Mouse (Mus musculus): ENCODE measurements around the gene Nop9. TPM values are rescaled to one million over a fixed set of nuclear protein-coding genes. Genes with fewer than 3 reads are reported as not detected.
A peak's percentile ranks its signal among the peaks of the same experiment; 100 is the strongest.

Nop9 gene
- total and polyA plus RNA-seq, 3 experiments = 38.5 to 92.1 (median 89.1) TPM

GRCm38 (mm10) chr14:55779656-55780055 is 34.2 kb downstream of the Nop9 start:
- TF ChIP-seq NRF1 (IDR thresholded peaks at IDR 0.05; ENCODE audit: low read depth, low read length) (no peak), MXI1 (IDR thresholded peaks at IDR 0.05; ENCODE audit: low read depth, low read length) (no peak), JUN (IDR thresholded peaks at IDR 0.05; ENCODE audit: insufficient read depth, low read depth, low read length) (no peak), RCOR1 (conservative IDR thresholded peaks at IDR 0.05; ENCODE audit: low read depth, low read length) (no peak), GABPA (IDR thresholded peaks at IDR 0.05; ENCODE audit: insufficient replicate concordance, low read depth, low read length) (no peak), KAT2A (IDR thresholded peaks at IDR 0.05; ENCODE audit: insufficient replicate concordance, low read length) (no peak), JUND (conservative IDR thresholded peaks at IDR 0.05; ENCODE audit: low read depth, low read length) (no peak), MAX (IDR thresholded peaks at IDR 0.05; ENCODE audit: low read length) (no peak), ZKSCAN1 (IDR thresholded peaks at IDR 0.05; ENCODE audit: borderline replicate concordance, low read depth, low read length) (no peak), EP300 (IDR thresholded peaks at IDR 0.05; ENCODE audit: low read length) (no peak), MAZ (IDR thresholded peaks at IDR 0.05; ENCODE audit: low read depth, low read length) (no peak)

GRCm38 (mm10) chr14:55780736-55781135 is 35.2 kb downstream of the Nop9 start:
- in situ Hi-C loops (cut with MboI; ENCODE audit: low pct_ligation_motif_present, low pct_unique_long_range_greater_than_20kb, low sequenced_read_pairs) (no loop called here), dilution Hi-C loops (cut with MboI; ENCODE audit: extremely low pct_ligation_motif_present, extremely low pct_unique_long_range_greater_than_20kb, low sequenced_read_pairs) (no loop called here)
- no peak for DNase-seq (ENCODE audit: extremely low read depth)

More at GRCm38 (mm10) chr14:55779656-55780055, 34.2 kb downstream of the Nop9 start:
- H3K4me2 ChIP-seq (ENCODE audit: insufficient read depth, low read depth, poor library complexity, severe bottlenecking) = no peak overlapping the region
- H3K4me3 ChIP-seq (replicated peaks in 1 of 3; ENCODE audit: low read depth in 2 of 3, low read length in 2 of 3, poor library complexity in 1 of 3) = no peak overlapping the region
- H3K36me3 ChIP-seq (replicated peaks in 1 of 2; ENCODE audit: control insufficient read depth in 1 of 2, insufficient read depth in 1 of 2, low read length in 1 of 2) = no peaks in the 10 kb centered on the region
- in situ Hi-C loops (cut with MboI; ENCODE audit: low pct_ligation_motif_present, low pct_unique_long_range_greater_than_20kb, low sequenced_read_pairs) = no loop called here
- no peak overlapping the region for H3K27ac ChIP-seq (ENCODE audit: insufficient read depth, low read depth)
- H3K4me1 ChIP-seq (ENCODE audit: control insufficient read depth in 1 of 2, insufficient read depth in 2 of 2) = peaks cover 0 to 8% of the 10 kb centered on the region in 2 experiments; a peak in 1 of 4 replicates
- peaks cover 56% of the 10 kb centered on the region for H3K27me3 ChIP-seq (replicated peaks)
- no peak overlapping the region for H3K9ac ChIP-seq (ENCODE audit: insufficient read depth, low read depth)
- no peaks in the 10 kb centered on the region for H3K79me2 ChIP-seq (replicated peaks; ENCODE audit: control insufficient read depth, extremely low read depth, insufficient read depth, poor library complexity, severe bottlenecking)
- H3K9me3 ChIP-seq (replicated peaks; ENCODE audit: low read length) = no peaks in the 10 kb centered on the region
- DNase-seq (ENCODE audit: extremely low read depth) = no peak
- dilution Hi-C loops (cut with MboI; ENCODE audit: extremely low pct_ligation_motif_present, extremely low pct_unique_long_range_greater_than_20kb, low sequenced_read_pairs) = no loop called here

GRCm38 (mm10) chr14:55781310-55781709 is 35.8 kb downstream of the Nop9 start:
- peaks cover 59% of the 10 kb centered on the region for H3K27me3 ChIP-seq (replicated peaks)
- dilution Hi-C loops (cut with MboI; ENCODE audit: extremely low pct_ligation_motif_present, extremely low pct_unique_long_range_greater_than_20kb, low sequenced_read_pairs) (no loop called here), in situ Hi-C loops (cut with MboI; ENCODE audit: low pct_ligation_motif_present, low pct_unique_long_range_greater_than_20kb, low sequenced_read_pairs) (no loop called here)
- peak; percentile 81 for DNase-seq (ENCODE audit: extremely low read depth)
- H3K9ac ChIP-seq (ENCODE audit: insufficient read depth, low read depth) = no peak overlapping the region
- H3K4me1 ChIP-seq (ENCODE audit: control insufficient read depth in 1 of 2, insufficient read depth in 2 of 2) = peaks cover 0 to 8% of the 10 kb centered on the region in 2 experiments; a peak in 1 of 4 replicates
- no peaks in the 10 kb centered on the region for H3K36me3 ChIP-seq (replicated peaks in 1 of 2; ENCODE audit: control insufficient read depth in 1 of 2, insufficient read depth in 1 of 2, low read length in 1 of 2)
- no peak overlapping the region for H3K4me3 ChIP-seq (replicated peaks in 1 of 3; ENCODE audit: low read depth in 2 of 3, low read length in 2 of 3, poor library complexity in 1 of 3)
- no peaks in the 10 kb centered on the region for H3K9me3 ChIP-seq (replicated peaks; ENCODE audit: low read length)
- H3K79me2 ChIP-seq (replicated peaks; ENCODE audit: control insufficient read depth, extremely low read depth, insufficient read depth, poor library complexity, severe bottlenecking) = no peaks in the 10 kb centered on the region
- H3K4me2 ChIP-seq (ENCODE audit: insufficient read depth, low read depth, poor library complexity, severe bottlenecking) = 0 out of 2 replicates have a peak overlapping the region, but pooled peaks have one; percentile 33
- no peak overlapping the region for H3K27ac ChIP-seq (ENCODE audit: insufficient read depth, low read depth)
- TF ChIP-seq IRF4 (IDR thresholded peaks at IDR 0.05; ENCODE audit: low read depth, low read length) = peak; percentile 48; the same call in 1 of the 2 replicates
- no peak for TF ChIP-seq JUN (IDR thresholded peaks at IDR 0.05; ENCODE audit: insufficient read depth, low read depth, low read length)
- TF ChIP-seq HCFC1 (IDR thresholded peaks at IDR 0.05; ENCODE audit: low read depth, low read length) = no peak
- TF ChIP-seq TCF12 (IDR thresholded peaks at IDR 0.05; ENCODE audit: low read depth, low read length) = 0 out of 2 replicates have a peak, but pooled peaks have one; percentile 16
- no peak for TF ChIP-seq CHD1 (IDR thresholded peaks at IDR 0.05; ENCODE audit: low read depth, low read length)
- peak; percentile 53 for TF ChIP-seq ZC3H11A (IDR thresholded peaks at IDR 0.05; ENCODE audit: low read depth, low read length)
- peak; percentile 24; the same call in 1 of the 2 replicates for TF ChIP-seq MAFK (IDR thresholded peaks at IDR 0.05; ENCODE audit: insufficient replicate concordance, low read length)
- TF ChIP-seq MYC (IDR thresholded peaks at IDR 0.05; ENCODE audit: low read depth, low read length) = peak; percentile 65; the same call in 1 of the 2 replicates
- no peak for TF ChIP-seq E2F4 (IDR thresholded peaks at IDR 0.05; ENCODE audit: insufficient replicate concordance, low read depth, low read length)
- 0 out of 2 replicates have a peak, but pooled peaks have one; percentile 7 for TF ChIP-seq ZNF384 (IDR thresholded peaks at IDR 0.05; ENCODE audit: low read depth, low read length)
- TF ChIP-seq NRF1 (IDR thresholded peaks at IDR 0.05; ENCODE audit: low read depth, low read length) = 0 out of 2 replicates have a peak, but pooled peaks have one; percentile 19
- no peak for TF ChIP-seq RCOR1 (conservative IDR thresholded peaks at IDR 0.05; ENCODE audit: low read depth, low read length)
- TF ChIP-seq CHD2 (IDR thresholded peaks at IDR 0.05; ENCODE audit: low read length) = 0 out of 2 replicates have a peak, but pooled peaks have one; percentile 16
- peak; percentile 62 for TF ChIP-seq MAX (IDR thresholded peaks at IDR 0.05; ENCODE audit: low read length)
- no peak for TF ChIP-seq MEF2A (IDR thresholded peaks at IDR 0.05; ENCODE audit: borderline replicate concordance, low read depth, low read length)
- peak; percentile 42; the same call in 1 of the 2 replicates for TF ChIP-seq ELF1 (IDR thresholded peaks at IDR 0.05; ENCODE audit: low read depth, low read length)
- no peak for TF ChIP-seq GABPA (IDR thresholded peaks at IDR 0.05; ENCODE audit: insufficient replicate concordance, low read depth, low read length)

More at GRCm38 (mm10) chr14:55780736-55781135, 35.2 kb downstream of the Nop9 start:
- Histone ChIP-seq H3K79me2 (replicated peaks; ENCODE audit: control insufficient read depth, extremely low read depth, insufficient read depth, poor library complexity, severe bottlenecking) (no peaks in the 10 kb centered on the region), H3K27ac (ENCODE audit: insufficient read depth, low read depth) (no peak overlapping the region), H3K36me3 (replicated peaks in 1 of 2; ENCODE audit: control insufficient read depth in 1 of 2, insufficient read depth in 1 of 2, low read length in 1 of 2) (no peaks in the 10 kb centered on the region), H3K4me3 (replicated peaks in 1 of 3; ENCODE audit: low read depth in 2 of 3, low read length in 2 of 3, poor library complexity in 1 of 3) (no peak overlapping the region), H3K4me2 (ENCODE audit: insufficient read depth, low read depth, poor library complexity, severe bottlenecking) (peak overlapping the region; percentile 33; the same call in 1 of the 2 replicates), H3K4me1 (ENCODE audit: control insufficient read depth in 1 of 2, insufficient read depth in 2 of 2) (peaks cover 0 to 8% of the 10 kb centered on the region in 2 experiments; a peak in 1 of 4 replicates), H3K9ac (ENCODE audit: insufficient read depth, low read depth) (no peak overlapping the region), H3K9me3 (replicated peaks; ENCODE audit: low read length) (no peaks in the 10 kb centered on the region), H3K27me3 (replicated peaks) (peaks cover 55% of the 10 kb centered on the region)
- TF ChIP-seq BHLHE40 (IDR thresholded peaks at IDR 0.05; ENCODE audit: low read depth, low read length) = no peak
